Mouse (Mus musculus) ES-Bruce4 (cell line): ENCODE measurements at regions not wholly inside any gene's neighbourhood (a gene's known extent, or its start where the extent isn't known, plus 50 kb on each side); places are given as distances from the start of the nearest gene placed in this dataset.

Source experiments
- CTCF ChIP-seq: IDR thresholded peaks from one replicate; pipeline ENCODE4 v1.8.1; 2011; ENCODE audit warnings: low read depth, low read length
- POLR2A ChIP-seq: IDR thresholded peaks from one replicate; pipeline ENCODE4 v1.8.1; 2011; ENCODE audit warnings: low read length; ENCODE audit not compliant: insufficient read depth

GRCm38 (mm10) chr1:71964450-71965126, 247.5 kb downstream of the Mreg start:
- TF ChIP-seq POLR2A, result no peak
- no peak for TF ChIP-seq CTCF
